Mouse (Mus musculus) heart, embryonic 14.5 days (tissue): ENCODE results near the gene Nfya. TPM values are rescaled to one million over a fixed set of nuclear protein-coding genes. Genes with fewer than 3 reads are reported as not detected.
A peak's percentile ranks its signal among the peaks of the same experiment; 100 is the strongest.

Source experiments
- ATAC-seq: fragments of 200-750 bp; cut with Nextera tagmentation; 2 replicates; pipeline ENCODE4 v1.8.0; 2017; ENCODE audit warnings: low read depth, moderate TSS enrichment; ENCODE audit not compliant: insufficient number of reproducible peaks, insufficient read depth, low FRiP score
- H3K27ac ChIP-seq, 2 experiments: fragments of 200-500 bp in 1 of 2; fragments of 300-500 bp in 1 of 2; sonication (generic) in 1 of 2; replicated peaks in 1 of 2; 2 replicates each; pipeline ENCODE4 v1.5.1; 2012 to 2014; ENCODE audit warnings: low read depth in 2 of 2, low read length in 2 of 2, control low read depth in 1 of 2, mild to moderate bottlenecking in 1 of 2, mixed read lengths in 1 of 2; ENCODE audit not compliant: control insufficient read depth in 1 of 2, insufficient read depth in 1 of 2
- H3K27me3 ChIP-seq: fragments of 300-500 bp; sonication (generic); 2 replicates; pipeline ENCODE4 v1.6.1; 2014; ENCODE audit warnings: mild to moderate bottlenecking, low read length, control low read depth; ENCODE audit not compliant: control insufficient read depth, insufficient read depth
- H3K36me3 ChIP-seq: fragments of 300-500 bp; sonication (generic); 2 replicates; pipeline ENCODE4 v1.6.1; 2014; ENCODE audit warnings: mild to moderate bottlenecking, control low read depth, low read length, mixed read lengths; ENCODE audit not compliant: control insufficient read depth, insufficient read depth
- H3K4me1 ChIP-seq, 2 experiments: fragments of 200-500 bp in 1 of 2; fragments of 300-500 bp in 1 of 2; sonication (generic) in 1 of 2; 2 replicates each; pipeline ENCODE4 v1.6.1; 2012 to 2014; ENCODE audit warnings: low read length in 2 of 2, control low read depth in 1 of 2, mixed read lengths in 1 of 2; ENCODE audit not compliant: control insufficient read depth in 2 of 2, insufficient read depth in 2 of 2
- H3K4me2 ChIP-seq: fragments of 300-500 bp; sonication (generic); 2 replicates; pipeline ENCODE4 v1.6.1; 2014; ENCODE audit warnings: mild to moderate bottlenecking, low read length
- H3K4me3 ChIP-seq, 2 experiments: fragments of 200-500 bp in 1 of 2; fragments of 300-500 bp in 1 of 2; sonication (generic) in 1 of 2; 2 replicates each; pipeline ENCODE4 v1.5.1; 2012 to 2014; ENCODE audit warnings: low read length in 2 of 2, mild to moderate bottlenecking in 2 of 2, control low read depth in 1 of 2, low read depth in 1 of 2, moderate library complexity in 1 of 2; ENCODE audit not compliant: control insufficient read depth in 1 of 2, insufficient read depth in 1 of 2
- H3K9ac ChIP-seq: fragments of 300-500 bp; sonication (generic); 2 replicates; pipeline ENCODE4 v1.6.1; 2014; ENCODE audit warnings: mild to moderate bottlenecking, low read length
- H3K9me3 ChIP-seq: fragments of 300-500 bp; sonication (generic); 2 replicates; pipeline ENCODE4 v1.6.1; 2016; ENCODE audit warnings: low read length, control low read depth; ENCODE audit not compliant: control insufficient read depth
- WGBS: fragments of 180-500 bp; shearing (Covaris S2); extraction: QIAGEN DNeasy Blood & Tissue Kit; methylation state at CpG from one replicate; pipeline ENCODE4 v1.1.7; 2014; 5-methylcytosine and 5-hydroxymethylcytosine counted together
- polyA plus RNA-seq: library from polyadenylated mRNA; unstranded; fragments of >200 nt; fragmentation: Nextera tagmentation; extraction: Ambion mirVana; gene quantifications from 2 replicates; pipeline ENCODE4 v1.2.1, GENCODE M21; 2014

The Nfya gene
- polyA plus RNA-seq, 1 experiment from 2014 or later = 13.5 TPM

DNA sequence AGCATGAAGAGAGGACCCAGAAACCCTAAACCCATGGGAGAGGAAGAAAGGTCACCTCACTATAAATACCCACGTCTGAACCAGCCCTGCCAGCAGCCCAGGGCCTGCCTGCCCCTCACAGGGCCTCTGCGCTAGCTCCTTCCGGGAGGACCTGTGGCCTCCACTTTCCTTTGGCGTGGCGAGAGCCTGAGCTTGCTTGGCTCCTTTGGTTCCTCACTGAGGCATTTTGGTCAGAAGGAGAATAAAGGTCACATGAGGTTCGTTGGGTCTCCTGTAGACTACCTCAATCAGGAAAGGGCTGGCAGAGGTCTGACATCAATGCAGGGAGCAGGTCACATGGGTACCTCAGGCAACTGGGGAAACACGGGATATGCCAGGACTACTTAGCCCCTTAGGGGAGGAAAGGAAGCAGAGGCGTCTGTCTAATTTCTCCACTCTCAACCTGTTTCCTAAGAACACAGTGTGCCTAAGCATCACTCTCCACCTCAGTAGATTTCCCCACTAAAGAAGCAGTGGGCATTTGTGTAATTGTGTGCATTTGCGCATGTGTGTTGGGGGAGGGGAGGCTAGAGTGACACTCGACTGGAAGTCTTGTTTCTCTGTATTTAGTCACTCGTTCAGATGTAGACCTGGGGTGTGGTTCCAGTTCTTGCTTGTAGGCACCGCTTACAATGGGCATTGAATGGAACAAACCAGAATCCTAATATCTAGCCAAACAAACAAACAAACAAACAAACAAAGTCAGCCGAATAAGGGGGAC, 17.5 kb upstream of the Nfya start:
- peaks cover 46% of the 10 kb centered on the region for H3K36me3 ChIP-seq
- 29% methylated on average over 13 of the region's 13 CpGs for WGBS
- H3K27ac ChIP-seq = peak overlapping the region; percentile 77 to 80
- H3K9ac ChIP-seq = peak overlapping the region; percentile 60; the same call in 1 of the 2 replicates
- peaks cover 36 to 55% of the 10 kb centered on the region in 2 experiments for H3K4me1 ChIP-seq
- ATAC-seq = no peak
- peak overlapping the region; percentile 52 for H3K4me2 ChIP-seq
- H3K9me3 ChIP-seq = no peaks in the 10 kb centered on the region
- H3K27me3 ChIP-seq = no peaks in the 10 kb centered on the region
- peak overlapping the region in 1 of 2 experiments; percentile 6; a peak in 1 of 4 replicates for H3K4me3 ChIP-seq

DNA sequence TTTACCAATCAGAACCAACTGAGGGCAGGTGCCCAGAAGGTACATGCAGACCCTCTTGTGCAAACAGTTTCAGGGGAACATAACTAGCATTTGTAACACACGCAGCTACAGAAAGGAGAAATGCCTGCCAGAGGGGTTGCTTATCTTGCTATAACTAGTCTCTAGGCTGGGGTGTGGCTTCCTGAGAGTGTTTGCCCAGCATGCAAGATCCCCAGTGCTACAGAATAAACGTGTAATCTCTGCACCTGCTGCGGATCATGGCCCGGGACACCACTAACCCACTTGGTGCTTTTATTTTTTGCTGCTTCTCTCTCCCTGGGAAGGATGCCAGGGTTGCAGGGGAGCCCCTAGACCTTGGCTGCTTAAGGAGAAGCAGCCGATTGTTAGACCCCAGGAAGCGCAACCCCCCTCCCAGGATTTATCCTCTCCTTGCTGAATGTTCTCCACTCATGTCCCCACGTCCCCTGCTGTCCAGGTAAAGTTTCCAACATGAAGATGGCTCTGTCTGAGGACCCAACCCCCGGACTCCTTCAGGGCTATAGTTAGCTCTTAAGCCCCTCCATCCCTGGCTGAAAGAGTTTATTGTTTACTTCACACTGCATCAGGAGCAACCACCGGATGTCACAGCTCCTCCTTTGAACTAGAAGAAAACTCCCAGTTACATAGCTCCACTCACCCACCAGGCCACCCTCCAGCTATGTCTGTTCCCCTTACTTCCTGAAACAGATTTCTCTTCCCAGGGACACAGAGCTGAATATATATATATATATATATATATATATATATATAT, 16.3 kb upstream of the Nfya start:
- peak overlapping the region; percentile 44 for H3K9ac ChIP-seq
- H3K9me3 ChIP-seq = no peaks in the 10 kb centered on the region
- H3K36me3 ChIP-seq = peaks cover 58% of the 10 kb centered on the region
- H3K4me3 ChIP-seq = no peak overlapping the region
- peak overlapping the region; percentile 52 for H3K4me2 ChIP-seq
- no peaks in the 10 kb centered on the region for H3K27me3 ChIP-seq
- peak overlapping the region; percentile 38 to 72 for H3K27ac ChIP-seq
- peaks cover 33 to 55% of the 10 kb centered on the region in 2 experiments for H3K4me1 ChIP-seq
- ATAC-seq = 0 out of 2 replicates have a peak, but pooled peaks have one; percentile 12
- WGBS = 19% methylated on average over 9 of the region's 9 CpGs

DNA sequence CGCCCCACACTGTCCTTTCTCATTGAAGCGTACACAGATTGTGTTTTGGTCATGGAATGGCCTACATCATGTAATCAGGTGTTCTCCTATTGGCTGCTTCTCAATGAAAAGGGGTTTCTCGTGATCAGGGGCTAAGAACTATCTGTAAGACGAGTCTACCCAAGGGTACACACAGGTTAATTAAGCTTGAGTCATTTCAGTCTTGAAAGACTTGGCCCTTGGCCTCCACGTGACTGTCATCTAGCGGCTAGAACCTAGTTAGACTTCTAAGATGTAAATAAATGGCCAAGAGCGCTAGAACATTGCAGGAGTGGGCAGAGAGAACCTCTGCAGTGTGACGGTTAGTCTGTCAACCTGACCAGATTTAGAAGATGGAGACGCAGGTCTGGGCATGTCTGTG, 14.5 kb upstream of the Nfya start:
- H3K36me3 ChIP-seq = peaks cover 68% of the 10 kb centered on the region

DNA sequence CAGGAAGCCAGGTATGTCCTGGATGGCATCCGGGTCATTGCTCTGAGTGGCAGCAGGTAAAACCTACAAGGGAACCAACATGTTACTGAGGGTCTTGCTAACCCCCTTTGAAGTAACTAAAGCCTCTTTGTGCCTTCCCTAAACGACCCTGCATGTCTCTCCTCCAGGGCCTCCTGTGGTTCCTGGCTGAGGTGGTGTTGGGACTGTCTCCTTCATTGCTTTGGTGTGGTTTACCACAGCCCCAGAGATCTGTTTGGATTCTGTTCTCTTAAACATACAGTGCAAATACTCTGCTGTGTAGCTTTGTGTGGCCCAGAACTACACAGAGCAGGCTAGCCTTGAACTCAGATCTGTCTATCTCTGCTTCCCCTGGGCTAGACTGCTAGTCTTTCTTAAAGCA, 9.9 kb upstream of the Nfya start:
- H3K4me3 ChIP-seq = no peak overlapping the region
- H3K4me1 ChIP-seq = peaks cover 5 to 20% of the 10 kb centered on the region in 2 experiments; a peak in 3 of 4 replicates
- H3K27me3 ChIP-seq = no peaks in the 10 kb centered on the region
- 59% methylated on average over 2 of the region's 2 CpGs for WGBS
- H3K27ac ChIP-seq = no peak overlapping the region
- H3K9me3 ChIP-seq = no peaks in the 10 kb centered on the region
- no peak for ATAC-seq
- peaks cover 99% of the 10 kb centered on the region for H3K36me3 ChIP-seq
- no peak overlapping the region for H3K9ac ChIP-seq
- H3K4me2 ChIP-seq = no peak overlapping the region

More for the DNA sequence above, 14.5 kb upstream of the Nfya start:
- no peak overlapping the region for H3K27ac ChIP-seq
- H3K27me3 ChIP-seq = no peaks in the 10 kb centered on the region
- no peak overlapping the region for H3K4me2 ChIP-seq
- no peak for ATAC-seq
- no peak overlapping the region for H3K4me3 ChIP-seq
- WGBS = 85% methylated on average over 9 of the region's 9 CpGs
- no peak overlapping the region for H3K9ac ChIP-seq
- peaks cover 28 to 41% of the 10 kb centered on the region in 2 experiments for H3K4me1 ChIP-seq
- no peaks in the 10 kb centered on the region for H3K9me3 ChIP-seq

DNA sequence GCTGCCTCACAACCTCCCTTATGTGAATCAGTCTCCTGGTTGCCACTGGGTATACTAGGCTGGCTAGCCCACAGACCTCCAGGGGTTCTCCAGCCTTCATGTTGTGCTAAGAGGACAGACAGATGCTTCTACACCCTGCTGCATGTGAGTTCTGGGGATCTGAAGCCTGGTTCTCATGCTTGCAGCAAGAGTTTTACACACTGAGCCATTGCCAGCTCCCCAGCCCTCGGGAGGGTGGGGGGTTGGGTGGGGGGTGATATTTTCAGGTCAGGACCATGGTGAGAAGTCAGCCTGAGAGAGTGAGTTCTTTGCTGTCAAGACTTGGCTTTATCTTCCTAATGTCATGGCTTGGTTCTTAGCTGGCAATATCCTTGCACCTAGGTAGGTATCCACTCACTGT, 9.1 kb upstream of the Nfya start:
- 61% methylated on average over 1 of the region's 1 CpGs for WGBS
- Histone ChIP-seq H3K4me2 (peak overlapping the region; percentile 30), H3K27ac (peak overlapping the region; percentile 31 to 56; a peak in 1 of 4 replicates), H3K9me3 (no peaks in the 10 kb centered on the region), H3K27me3 (no peaks in the 10 kb centered on the region), H3K4me1 (peaks cover 5 to 20% of the 10 kb centered on the region in 2 experiments; a peak in 3 of 4 replicates), H3K4me3 (no peak overlapping the region), H3K36me3 (peaks cover 99% of the 10 kb centered on the region), H3K9ac (peak overlapping the region; percentile 35; the same call in 1 of the 2 replicates)
- no peak for ATAC-seq

DNA sequence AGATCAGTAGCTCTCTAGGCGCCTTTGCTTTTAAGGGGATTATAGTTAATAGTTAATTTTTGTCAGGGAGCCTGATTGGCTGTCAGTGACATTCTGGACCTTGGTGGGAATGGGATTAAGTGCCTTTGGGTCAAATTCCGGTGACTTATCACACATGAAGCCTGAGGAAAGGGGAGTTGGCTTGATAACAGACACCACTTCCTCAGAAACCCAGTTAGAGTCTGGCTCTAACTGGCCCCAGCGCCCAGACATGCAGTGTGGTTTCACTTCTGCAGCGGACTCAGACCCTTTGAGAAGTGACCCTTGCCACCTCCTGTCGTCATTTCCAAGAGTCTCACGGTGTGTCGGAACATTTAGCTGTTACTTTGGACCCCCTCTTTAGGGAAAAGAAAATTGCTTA, 8.5 kb upstream of the Nfya start:
- WGBS = 36% methylated on average over 7 of the region's 7 CpGs
- ATAC-seq = no peak
- no peaks in the 10 kb centered on the region for H3K27me3 ChIP-seq
- peak overlapping the region; percentile 30 for H3K4me2 ChIP-seq
- H3K9me3 ChIP-seq = no peaks in the 10 kb centered on the region
- H3K9ac ChIP-seq = 0 out of 2 replicates have a peak overlapping the region, but pooled peaks have one; percentile 7
- no peak overlapping the region for H3K4me3 ChIP-seq
- H3K4me1 ChIP-seq = peaks cover 5 to 20% of the 10 kb centered on the region in 2 experiments; a peak in 3 of 4 replicates
- peaks cover 98% of the 10 kb centered on the region for H3K36me3 ChIP-seq
- peak overlapping the region in 1 of 2 experiments; percentile 56; a peak in 2 of 4 replicates for H3K27ac ChIP-seq

DNA sequence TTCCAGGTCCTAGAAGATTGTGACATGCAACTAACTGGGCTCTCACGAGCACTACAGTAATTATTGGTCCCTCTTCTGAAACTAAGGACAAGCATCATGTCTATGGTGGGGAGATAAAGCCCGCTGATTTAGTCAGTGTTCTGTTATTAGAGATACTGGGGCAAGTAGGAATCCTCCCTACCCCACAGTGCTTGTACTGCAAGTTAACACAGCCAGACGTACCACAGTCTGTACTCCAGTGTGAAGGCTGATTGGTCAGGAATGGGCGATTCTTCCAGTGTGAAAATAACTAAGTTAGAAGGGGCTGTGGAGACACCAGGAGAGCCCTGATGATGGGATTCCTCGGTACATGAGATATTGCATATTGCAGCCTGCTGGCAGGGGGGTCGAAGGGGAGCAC, 7.8 kb upstream of the Nfya start:
- Histone ChIP-seq H3K27ac (peak overlapping the region in 1 of 2 experiments; percentile 56; a peak in 1 of 4 replicates), H3K36me3 (peaks cover 95% of the 10 kb centered on the region), H3K4me2 (peak overlapping the region; percentile 30; the same call in 1 of the 2 replicates), H3K9me3 (no peaks in the 10 kb centered on the region), H3K9ac (0 out of 2 replicates have a peak overlapping the region, but pooled peaks have one; percentile 7), H3K27me3 (no peaks in the 10 kb centered on the region), H3K4me3 (no peak overlapping the region), H3K4me1 (peaks cover 5 to 20% of the 10 kb centered on the region in 2 experiments; a peak in 3 of 4 replicates)
- no peak for ATAC-seq
- 64% methylated on average over 6 of the region's 6 CpGs for WGBS
